Mouse (Mus musculus): ENCODE data around the gene 2610507B11Rik.
A peak's percentile ranks its signal among the peaks of the same experiment; 100 is the strongest.

GRCm38 (mm10) chr11:78322860-78323259 is 61.3 kb downstream of the 2610507B11Rik start, which contains the start of gene Aldoc:
- TF ChIP-seq CTCF (IDR thresholded peaks at IDR 0.05; ENCODE audit: extremely low read depth, insufficient read length, insufficient replicate concordance, low read depth, low read length) (no peak), POLR2A (IDR thresholded peaks at IDR 0.05; ENCODE audit: low read depth, low read length) (peak; percentile 79)
